Mouse (Mus musculus): ENCODE measurements around the gene Erc2. TPM values are rescaled to one million over a fixed set of nuclear protein-coding genes. Genes with fewer than 3 reads are reported as not detected.

Gene Erc2
- polyA plus RNA-seq, 1 experiment from 2014 or later = 9.1 TPM

DNA sequence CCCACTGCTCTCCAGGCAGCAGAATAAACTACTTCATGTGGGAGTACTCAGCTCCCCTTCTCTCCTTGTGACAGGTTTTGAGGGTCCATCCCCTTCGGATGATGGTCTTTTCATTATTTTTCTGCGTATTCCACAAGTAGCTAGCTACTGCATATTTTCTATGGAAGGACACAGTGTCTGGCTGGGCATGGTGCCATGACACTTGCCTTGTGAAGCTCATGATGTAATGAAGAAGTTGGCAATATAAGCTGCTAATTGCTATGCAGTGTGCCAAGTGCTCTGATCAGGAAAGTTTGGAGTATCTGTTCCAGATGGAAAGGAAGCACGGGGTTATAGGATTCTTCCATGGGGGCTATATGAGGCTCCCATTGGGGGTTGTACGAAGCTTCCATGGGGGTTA lies 533.5 kb downstream of the Erc2 start:
- Histone ChIP-seq H3K9me3 (no peaks in the 10 kb centered on the region), H3K36me3 (replicated peaks) (no peaks in the 10 kb centered on the region), H3K4me3 (no peak overlapping the region), H3K4me1 (no peaks in the 10 kb centered on the region), H3K27me3 (ENCODE audit: poor library complexity, severe bottlenecking) (no peaks in the 10 kb centered on the region), H3K27ac (no peak overlapping the region)
- 94% methylated on average over 4 of the region's 4 CpGs for WGBS
- no peak for DNase-seq (ENCODE audit: extremely low spot score, low spot score)

DNA sequence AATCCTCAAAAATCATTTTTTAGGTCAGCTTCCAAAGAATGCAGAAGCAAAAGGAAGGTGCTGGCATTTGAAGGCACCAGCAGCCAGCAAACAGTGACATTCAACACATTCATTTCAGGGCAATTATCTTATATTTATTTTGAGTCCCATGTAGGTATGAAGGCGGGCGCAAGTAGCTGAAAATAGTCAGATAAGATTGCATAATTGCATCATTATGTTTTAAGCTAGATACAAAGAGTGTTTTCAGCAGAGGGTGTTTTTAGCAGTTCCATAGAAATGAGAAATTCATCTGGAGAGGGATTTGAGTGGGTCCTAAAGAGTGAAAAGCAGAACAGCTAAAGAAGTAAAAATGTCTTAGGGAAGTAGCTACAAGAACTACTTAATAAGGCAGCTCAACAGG lies 538.6 kb downstream of the Erc2 start:
- Histone ChIP-seq H3K27me3 (ENCODE audit: poor library complexity, severe bottlenecking) (0 out of 2 replicates have a peak, but pooled peaks cover 5% of the 10 kb centered on the region), H3K27ac (no peak overlapping the region), H3K4me1 (peaks cover 24% of the 10 kb centered on the region), H3K4me3 (no peak overlapping the region), H3K36me3 (replicated peaks) (no peaks in the 10 kb centered on the region), H3K9me3 (no peaks in the 10 kb centered on the region)
- no peak for DNase-seq (ENCODE audit: extremely low spot score, low spot score)
- WGBS = 94% methylated on average over 2 of the region's 2 CpGs

DNA sequence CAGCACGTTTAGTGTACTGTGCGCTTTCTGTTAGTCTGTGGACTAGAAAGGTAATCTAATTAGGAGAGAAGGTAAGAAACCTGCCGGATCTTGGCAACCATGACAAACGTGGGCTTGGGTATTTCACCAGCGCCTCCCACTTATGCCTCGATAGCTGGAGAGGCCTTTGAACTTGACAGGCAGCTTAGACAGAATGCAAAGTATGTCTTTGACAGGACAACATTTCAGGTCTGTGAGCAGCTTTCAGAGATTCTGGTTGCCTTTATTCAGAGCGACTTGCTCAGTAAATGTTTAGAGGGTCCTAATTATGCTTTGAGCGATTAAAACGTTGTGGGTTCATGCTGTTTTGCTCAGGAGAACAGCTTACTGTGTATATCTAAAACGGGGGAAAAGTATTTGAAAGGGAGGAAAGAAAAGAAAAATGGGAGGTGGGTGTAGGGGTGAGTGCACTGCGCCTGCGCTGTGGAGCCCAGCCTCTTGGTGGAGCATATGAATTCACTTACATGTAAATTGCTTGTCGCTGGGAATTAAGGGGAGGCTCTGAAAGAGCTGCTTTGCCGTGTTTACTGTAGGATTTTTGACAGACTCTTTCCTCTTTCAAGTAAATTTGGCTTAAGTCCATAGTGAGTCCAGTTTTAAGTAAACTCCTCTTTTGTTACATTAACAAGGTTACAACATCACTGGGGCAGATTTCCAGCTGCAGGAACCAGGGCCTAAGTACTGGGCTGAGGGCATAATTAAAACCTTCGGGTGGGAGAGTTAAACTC lies 542.6 kb downstream of the Erc2 start:
- Histone ChIP-seq H3K36me3 (replicated peaks) (no peaks in the 10 kb centered on the region), H3K4me1 (peaks cover 30% of the 10 kb centered on the region), H3K9me3 (no peaks in the 10 kb centered on the region), H3K27me3 (ENCODE audit: poor library complexity, severe bottlenecking) (peaks cover 9% of the 10 kb centered on the region), H3K27ac (peak overlapping the region; percentile 67), H3K4me3 (peak overlapping the region; percentile 25; the same call in 1 of the 2 replicates)
- WGBS = 29% methylated on average over 15 of the region's 15 CpGs
- peak; percentile 50 for DNase-seq (ENCODE audit: extremely low spot score, low spot score)

DNA sequence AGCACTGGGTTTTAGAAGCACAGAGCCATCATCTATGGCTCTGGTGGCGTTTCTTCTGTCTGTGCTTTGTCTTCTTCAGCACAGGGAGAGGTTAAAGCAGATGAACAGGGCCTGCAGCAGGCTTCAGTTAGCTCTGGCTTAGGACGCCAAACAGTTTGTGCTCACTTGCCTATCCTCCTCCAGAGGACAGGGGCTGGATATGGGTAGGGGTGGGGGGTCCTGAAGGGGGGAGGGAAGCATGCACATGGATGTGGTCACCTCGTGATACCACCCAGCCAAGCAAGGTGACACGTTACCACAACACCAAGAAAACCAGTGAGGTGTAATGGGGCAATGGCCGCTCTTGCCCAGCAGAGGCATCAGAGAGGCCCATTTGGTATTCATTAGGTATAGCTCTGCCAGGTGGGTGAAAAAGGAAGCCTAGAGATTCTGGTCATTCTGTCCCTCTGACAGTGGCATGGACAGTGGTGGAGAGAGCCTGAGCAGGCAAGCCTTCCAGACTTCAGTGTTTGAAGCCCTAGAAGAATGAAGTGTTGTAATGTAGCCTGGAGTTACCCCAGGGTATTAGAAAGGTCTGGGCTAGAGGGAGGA lies 543.5 kb downstream of the Erc2 start:
- WGBS = 51% methylated on average over 5 of the region's 5 CpGs

DNA sequence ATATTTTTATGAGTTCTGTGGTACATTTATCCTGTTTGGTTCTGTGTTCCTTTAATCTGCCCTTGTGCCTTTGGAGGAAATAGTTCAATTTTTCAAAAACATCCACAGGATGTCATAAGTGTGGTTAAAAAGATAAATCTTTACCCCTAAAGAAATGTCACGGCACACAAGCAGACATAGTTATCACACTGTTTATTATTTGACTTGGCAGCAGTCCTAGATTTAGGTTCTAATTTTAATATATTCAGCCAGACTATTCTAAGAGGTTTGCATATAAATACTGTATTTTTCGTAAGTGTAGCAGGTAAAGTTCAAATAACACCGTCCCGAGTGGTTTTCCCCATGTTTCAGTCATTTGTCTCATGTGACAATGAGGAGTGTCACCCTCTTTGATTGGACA lies 548.5 kb downstream of the Erc2 start:
- no peak overlapping the region for H3K4me3 ChIP-seq
- H3K36me3 ChIP-seq (replicated peaks) = no peaks in the 10 kb centered on the region
- WGBS = 91% methylated on average over 4 of the region's 4 CpGs
- H3K27ac ChIP-seq = no peak overlapping the region
- H3K27me3 ChIP-seq (ENCODE audit: poor library complexity, severe bottlenecking) = peaks cover 4% of the 10 kb centered on the region
- DNase-seq (ENCODE audit: extremely low spot score, low spot score) = no peak
- H3K4me1 ChIP-seq = peaks cover 8% of the 10 kb centered on the region
- no peaks in the 10 kb centered on the region for H3K9me3 ChIP-seq

More for the DNA sequence above, 543.5 kb downstream of the Erc2 start:
- H3K9me3 ChIP-seq = no peaks in the 10 kb centered on the region
- peaks cover 30% of the 10 kb centered on the region for H3K4me1 ChIP-seq
- no peaks in the 10 kb centered on the region for H3K36me3 ChIP-seq (replicated peaks)
- no peak overlapping the region for H3K4me3 ChIP-seq
- DNase-seq (ENCODE audit: extremely low spot score, low spot score) = no peak
- peak overlapping the region; percentile 67 for H3K27ac ChIP-seq
- H3K27me3 ChIP-seq (ENCODE audit: poor library complexity, severe bottlenecking) = peaks cover 9% of the 10 kb centered on the region

DNA sequence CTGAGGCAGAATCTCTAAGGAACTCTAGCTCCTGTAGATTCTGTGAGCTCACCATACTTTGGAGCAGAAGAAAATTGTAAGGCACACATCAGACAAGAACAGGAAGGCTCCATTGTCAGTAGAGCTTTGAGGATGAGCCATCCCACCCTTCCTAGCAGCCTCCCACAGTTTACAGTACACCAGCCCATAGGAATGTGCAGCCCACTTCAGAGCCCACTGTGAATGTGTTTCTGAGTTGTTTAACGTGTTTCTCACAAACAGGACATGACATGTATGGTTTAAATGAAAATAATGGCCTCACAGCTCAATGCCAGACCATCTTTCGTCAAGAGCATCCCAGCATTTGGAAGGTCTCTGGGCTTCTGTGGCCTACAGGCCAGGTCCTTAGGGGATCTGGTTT lies 549.1 kb downstream of the Erc2 start:
- no peaks in the 10 kb centered on the region for H3K9me3 ChIP-seq
- WGBS = 86% methylated on average over 2 of the region's 2 CpGs
- DNase-seq (ENCODE audit: extremely low spot score, low spot score) = no peak
- H3K4me3 ChIP-seq = no peak overlapping the region
- H3K27ac ChIP-seq = no peak overlapping the region
- peaks cover 1% of the 10 kb centered on the region; the same call in 1 of the 2 replicates for H3K4me1 ChIP-seq
- H3K27me3 ChIP-seq (ENCODE audit: poor library complexity, severe bottlenecking) = peaks cover 4% of the 10 kb centered on the region
- H3K36me3 ChIP-seq (replicated peaks) = no peaks in the 10 kb centered on the region

DNA sequence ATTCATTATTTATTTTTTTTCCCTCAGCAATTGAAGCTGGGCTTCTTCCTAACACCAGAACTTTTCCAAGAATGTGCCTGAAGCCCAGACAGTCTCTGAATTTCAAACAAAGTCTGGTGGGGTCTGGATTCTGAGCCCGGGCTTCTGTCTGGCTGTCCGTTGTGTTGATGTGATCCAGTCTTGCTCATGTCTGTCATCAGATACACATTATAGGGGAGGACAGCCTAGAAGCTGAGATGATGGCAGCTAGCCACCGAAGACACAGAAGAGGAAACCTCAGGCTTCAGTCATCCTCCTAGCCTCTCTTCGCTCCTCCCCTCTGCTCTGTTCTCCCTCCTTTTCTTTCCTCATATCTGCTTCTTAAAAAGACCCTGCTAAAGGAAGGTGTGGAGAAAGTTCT lies 551.5 kb downstream of the Erc2 start:
- Histone ChIP-seq H3K4me3 (no peak overlapping the region), H3K27ac (no peak overlapping the region), H3K27me3 (ENCODE audit: poor library complexity, severe bottlenecking) (no peaks in the 10 kb centered on the region), H3K4me1 (no peaks in the 10 kb centered on the region), H3K36me3 (replicated peaks) (no peaks in the 10 kb centered on the region), H3K9me3 (no peaks in the 10 kb centered on the region)
- no peak for DNase-seq (ENCODE audit: extremely low spot score, low spot score)
- 93% methylated on average over 4 of the region's 4 CpGs for WGBS

DNA sequence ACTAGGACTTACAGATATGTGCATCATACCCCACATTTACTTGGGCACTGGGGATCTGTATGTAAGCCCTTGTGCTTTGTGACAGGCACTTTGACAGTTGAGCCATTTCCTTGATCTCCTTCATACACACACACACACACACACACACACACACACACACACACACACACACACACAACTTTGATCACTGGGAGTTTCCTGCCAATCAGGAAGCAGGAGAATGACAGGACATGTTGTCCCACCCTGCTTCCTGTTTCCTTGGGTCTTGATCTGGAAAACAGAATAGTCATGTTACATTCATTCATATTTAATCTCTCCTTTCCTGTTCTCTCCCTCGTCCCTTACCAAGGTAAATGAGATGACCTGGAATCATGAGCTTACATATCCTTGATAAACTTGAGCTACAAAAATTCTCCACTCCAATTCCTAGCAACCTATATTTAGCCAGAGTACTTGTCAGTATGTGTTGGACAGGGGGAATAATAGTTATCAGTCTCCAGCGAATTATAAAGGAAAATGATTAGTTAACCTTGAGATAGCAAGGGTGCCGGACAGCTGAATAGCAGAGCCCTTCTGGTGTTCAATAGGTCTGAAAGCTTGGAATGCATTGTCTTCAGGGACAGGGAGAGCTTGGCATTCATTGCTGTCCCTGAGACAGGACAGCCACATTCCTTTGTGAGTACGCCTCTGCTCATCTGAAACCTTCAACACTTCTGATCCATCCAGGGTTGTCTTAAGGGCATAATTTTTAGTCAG lies 559.0 kb downstream of the Erc2 start:
- peaks cover 10% of the 10 kb centered on the region for H3K4me1 ChIP-seq
- no peak for DNase-seq (ENCODE audit: extremely low spot score, low spot score)
- no peaks in the 10 kb centered on the region for H3K27me3 ChIP-seq (ENCODE audit: poor library complexity, severe bottlenecking)
- 40% methylated on average over 4 of the region's 4 CpGs for WGBS
- H3K4me3 ChIP-seq = no peak overlapping the region
- no peaks in the 10 kb centered on the region for H3K9me3 ChIP-seq
- H3K36me3 ChIP-seq (replicated peaks) = no peaks in the 10 kb centered on the region
- no peak overlapping the region for H3K27ac ChIP-seq

DNA sequence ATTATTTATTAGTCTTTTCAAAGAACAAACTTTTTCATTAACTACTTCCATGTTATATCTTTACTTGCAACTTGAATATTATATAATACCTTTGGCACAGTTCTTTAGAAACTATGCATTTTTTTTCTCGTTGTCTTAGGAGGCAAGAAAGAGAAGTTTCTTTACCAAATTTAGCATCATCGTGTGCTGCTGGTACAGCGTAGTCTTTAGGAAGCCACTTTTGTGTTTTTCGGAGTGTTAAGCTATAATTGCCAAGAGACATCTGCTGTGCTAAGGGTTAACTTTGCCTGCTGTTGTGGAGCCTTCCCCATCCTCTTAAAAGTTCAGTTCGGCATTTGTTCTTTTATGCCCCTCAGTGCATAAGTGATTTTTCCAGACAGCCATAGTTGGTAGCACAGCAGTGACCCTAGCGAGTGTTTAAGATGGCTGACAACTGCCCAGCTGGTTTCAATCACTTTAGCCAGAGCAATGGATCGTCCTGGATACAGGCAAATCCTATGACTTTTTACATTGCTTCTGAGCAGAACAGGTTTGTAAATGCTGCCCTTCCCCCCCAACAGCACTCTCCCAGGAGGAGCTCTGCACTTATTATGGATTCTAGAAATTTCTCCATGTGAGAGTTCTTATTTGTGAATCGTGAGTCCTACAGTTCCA lies 570.6 kb downstream of the Erc2 start:
- 84% methylated on average over 8 of the region's 8 CpGs for WGBS
- H3K4me1 ChIP-seq = no peaks in the 10 kb centered on the region
- no peak for DNase-seq (ENCODE audit: extremely low spot score, low spot score)
- no peak overlapping the region for H3K27ac ChIP-seq
- no peaks in the 10 kb centered on the region for H3K9me3 ChIP-seq
- H3K27me3 ChIP-seq (ENCODE audit: poor library complexity, severe bottlenecking) = no peaks in the 10 kb centered on the region
- no peaks in the 10 kb centered on the region for H3K36me3 ChIP-seq (replicated peaks)
- no peak overlapping the region for H3K4me3 ChIP-seq

DNA sequence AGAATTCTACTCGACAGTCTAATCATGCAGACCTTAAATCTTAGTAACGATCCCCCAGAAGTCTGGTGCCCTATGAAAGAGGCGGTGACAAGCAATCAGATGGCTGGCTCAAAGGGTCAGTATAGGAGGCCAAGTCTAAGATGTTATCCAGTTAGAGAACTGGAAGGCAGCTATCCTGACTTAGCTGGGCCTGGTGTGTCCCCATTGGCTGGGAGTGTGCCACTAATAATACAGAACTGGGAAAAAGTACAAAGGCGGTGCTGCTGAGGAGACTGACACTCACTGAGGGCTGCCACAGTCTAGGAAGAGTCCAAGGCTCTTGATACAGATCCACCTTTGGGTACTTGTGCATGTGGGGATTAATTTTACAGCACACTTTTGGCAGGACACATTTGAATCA lies 581.6 kb downstream of the Erc2 start:
- no peak for DNase-seq (ENCODE audit: extremely low spot score, low spot score)
- WGBS = 78% methylated on average over 4 of the region's 4 CpGs
- Histone ChIP-seq H3K4me1 (peaks cover 3% of the 10 kb centered on the region; the same call in 1 of the 2 replicates), H3K27me3 (ENCODE audit: poor library complexity, severe bottlenecking) (no peaks in the 10 kb centered on the region), H3K9me3 (no peaks in the 10 kb centered on the region), H3K27ac (no peak overlapping the region), H3K4me3 (no peak overlapping the region), H3K36me3 (replicated peaks) (no peaks in the 10 kb centered on the region)

DNA sequence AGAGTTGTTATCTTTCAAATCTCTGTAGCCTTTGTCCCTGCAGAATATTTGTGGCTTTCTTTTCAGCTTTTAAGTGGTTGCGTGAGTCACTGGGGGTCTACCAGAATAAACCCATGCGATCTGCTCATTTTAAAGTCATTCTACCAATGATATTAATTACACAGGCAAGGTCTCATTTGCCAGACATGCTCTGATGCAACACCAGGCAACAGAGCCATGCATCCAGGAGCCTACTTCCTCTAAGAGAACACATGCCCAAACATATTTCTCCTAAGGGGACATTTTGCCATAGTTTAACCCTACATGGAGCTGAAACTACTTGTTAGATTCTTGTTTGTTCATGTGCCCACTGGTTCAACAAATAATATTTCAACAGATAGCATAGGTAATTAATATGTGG lies 584.1 kb downstream of the Erc2 start:
- H3K36me3 ChIP-seq (replicated peaks) = no peaks in the 10 kb centered on the region
- no peak overlapping the region for H3K27ac ChIP-seq
- H3K4me3 ChIP-seq = no peak overlapping the region
- DNase-seq (ENCODE audit: extremely low spot score, low spot score) = no peak
- no peaks in the 10 kb centered on the region for H3K4me1 ChIP-seq
- WGBS = 87% methylated on average over 2 of the region's 2 CpGs
- H3K27me3 ChIP-seq (ENCODE audit: poor library complexity, severe bottlenecking) = no peaks in the 10 kb centered on the region
- no peaks in the 10 kb centered on the region for H3K9me3 ChIP-seq

DNA sequence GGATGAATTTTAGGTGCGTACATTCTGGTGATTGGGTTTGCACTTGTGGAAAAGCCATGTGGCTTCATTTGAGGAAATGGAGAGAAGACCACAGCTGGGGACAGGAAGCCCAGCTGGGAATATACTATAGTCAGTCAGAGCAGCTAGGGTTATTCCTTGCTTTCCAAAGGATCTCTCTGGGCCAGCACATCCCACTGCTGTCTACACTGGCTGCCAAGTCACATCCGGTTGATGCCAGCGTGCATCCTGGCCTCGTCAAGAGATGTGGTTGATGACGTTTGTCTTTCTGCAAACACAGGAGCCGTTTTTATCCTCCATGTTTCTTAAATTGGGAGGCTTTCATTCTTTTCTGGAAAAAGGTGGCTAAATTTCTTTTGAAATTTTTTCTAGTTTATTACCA lies 603.3 kb downstream of the Erc2 start:
- no peaks in the 10 kb centered on the region for H3K9me3 ChIP-seq
- H3K27ac ChIP-seq = no peak overlapping the region
- H3K4me1 ChIP-seq = no peaks in the 10 kb centered on the region
- WGBS = 94% methylated on average over 6 of the region's 6 CpGs
- H3K36me3 ChIP-seq (replicated peaks) = no peaks in the 10 kb centered on the region
- no peak for DNase-seq (ENCODE audit: extremely low spot score, low spot score)
- no peaks in the 10 kb centered on the region for H3K27me3 ChIP-seq (ENCODE audit: poor library complexity, severe bottlenecking)
- H3K4me3 ChIP-seq = no peak overlapping the region

Measured in forebrain, embryonic 10.5 days (tissue).